Mouse (Mus musculus): ENCODE measurements at regions not wholly inside any gene's neighbourhood (a gene's known extent, or its start where the extent isn't known, plus 50 kb on each side); places are given as distances from the start of the nearest gene placed in this dataset.

- H3K9ac ChIP-seq (ENCODE audit: low read depth, low read length), result no peak overlapping the region
- DNase-seq (ENCODE audit: low spot score) (no peak), ATAC-seq (replicated peaks; ENCODE audit: low FRiP score, low read depth) (no peak)
- no peak overlapping the region for H3K4me3 ChIP-seq (replicated peaks; ENCODE audit: low read depth, low read length)
- TF ChIP-seq CTCF (IDR thresholded peaks at IDR 0.05; ENCODE audit: low read depth), result no peak
- H3K4me2 ChIP-seq (ENCODE audit: low read length), result no peak overlapping the region
- H3K9me3 ChIP-seq (replicated peaks; ENCODE audit: low read length), result no peaks in the 10 kb centered on the region
- H3K4me1 ChIP-seq (replicated peaks; ENCODE audit: insufficient read depth, low read length), result no peaks in the 10 kb centered on the region
- H3K27me3 ChIP-seq (ENCODE audit: insufficient read depth, low read length), result no peaks in the 10 kb centered on the region
- H3K27ac ChIP-seq, result no peak overlapping the region
- 74% methylated on average over 7 of the region's 7 CpGs for WGBS
- H3K36me3 ChIP-seq (ENCODE audit: insufficient read depth, low read length), result no peaks in the 10 kb centered on the region
Measured at GRCm38 (mm10) chr4:23832385-23833164, 663.7 kb upstream of the Mms22l start.

- Histone ChIP-seq H3K9me3 (replicated peaks; ENCODE audit: low read length) (no peaks in the 10 kb centered on the region), H3K9ac (ENCODE audit: low read depth, low read length) (no peak overlapping the region), H3K36me3 (ENCODE audit: insufficient read depth, low read length) (no peaks in the 10 kb centered on the region), H3K27me3 (ENCODE audit: insufficient read depth, low read length) (no peaks in the 10 kb centered on the region), H3K27ac (no peak overlapping the region), H3K4me2 (ENCODE audit: low read length) (no peak overlapping the region), H3K4me3 (replicated peaks; ENCODE audit: low read depth, low read length) (no peak overlapping the region), H3K4me1 (replicated peaks; ENCODE audit: insufficient read depth, low read length) (no peaks in the 10 kb centered on the region)
- WGBS, result 85% methylated on average over 4 of the region's 4 CpGs
- no peak for DNase-seq (ENCODE audit: low spot score)
- no peak for ATAC-seq (replicated peaks; ENCODE audit: low FRiP score, low read depth)
- no peak for TF ChIP-seq CTCF (IDR thresholded peaks at IDR 0.05; ENCODE audit: low read depth)
Measured at GRCm38 (mm10) chr4:23843609-23844287, 652.5 kb upstream of the Mms22l start.

- Histone ChIP-seq H3K27me3 (ENCODE audit: insufficient read depth, low read length) (no peaks in the 10 kb centered on the region), H3K9me3 (replicated peaks; ENCODE audit: low read length) (no peaks in the 10 kb centered on the region), H3K9ac (ENCODE audit: low read depth, low read length) (no peak overlapping the region), H3K4me2 (ENCODE audit: low read length) (no peak overlapping the region), H3K36me3 (ENCODE audit: insufficient read depth, low read length) (no peaks in the 10 kb centered on the region), H3K27ac (no peak overlapping the region), H3K4me1 (replicated peaks; ENCODE audit: insufficient read depth, low read length) (no peaks in the 10 kb centered on the region), H3K4me3 (replicated peaks; ENCODE audit: low read depth, low read length) (no peak overlapping the region)
- no peak for TF ChIP-seq CTCF (IDR thresholded peaks at IDR 0.05; ENCODE audit: low read depth)
- WGBS, result 81% methylated on average over 2 of the region's 2 CpGs
- DNase-seq (ENCODE audit: low spot score) (no peak), ATAC-seq (replicated peaks; ENCODE audit: low FRiP score, low read depth) (no peak)
Measured at GRCm38 (mm10) chr4:23844288-23844971, 651.8 kb upstream of the Mms22l start.

- Histone ChIP-seq H3K27me3 (ENCODE audit: insufficient read depth, low read length) (no peaks in the 10 kb centered on the region), H3K36me3 (ENCODE audit: insufficient read depth, low read length) (no peaks in the 10 kb centered on the region), H3K27ac (no peak overlapping the region), H3K4me2 (ENCODE audit: low read length) (no peak overlapping the region), H3K4me3 (replicated peaks; ENCODE audit: low read depth, low read length) (no peak overlapping the region), H3K9ac (ENCODE audit: low read depth, low read length) (no peak overlapping the region), H3K9me3 (replicated peaks; ENCODE audit: low read length) (no peaks in the 10 kb centered on the region), H3K4me1 (replicated peaks; ENCODE audit: insufficient read depth, low read length) (no peaks in the 10 kb centered on the region)
- WGBS, result 68% methylated on average over 5 of the region's 5 CpGs
- ATAC-seq (replicated peaks; ENCODE audit: low FRiP score, low read depth) (no peak), DNase-seq (ENCODE audit: low spot score) (no peak)
- no peak for TF ChIP-seq CTCF (IDR thresholded peaks at IDR 0.05; ENCODE audit: low read depth)
Measured at GRCm38 (mm10) chr4:23845263-23845662, 651.0 kb upstream of the Mms22l start.

- H3K4me2 ChIP-seq (ENCODE audit: low read length), result no peak overlapping the region
- no peaks in the 10 kb centered on the region for H3K36me3 ChIP-seq (ENCODE audit: insufficient read depth, low read length)
- H3K27me3 ChIP-seq (ENCODE audit: insufficient read depth, low read length), result no peaks in the 10 kb centered on the region
- DNase-seq (ENCODE audit: low spot score), result no peak
- H3K27ac ChIP-seq, result no peak overlapping the region
- H3K4me3 ChIP-seq (replicated peaks; ENCODE audit: low read depth, low read length), result no peak overlapping the region
- TF ChIP-seq CTCF (IDR thresholded peaks at IDR 0.05; ENCODE audit: low read depth), result no peak
- H3K4me1 ChIP-seq (replicated peaks; ENCODE audit: insufficient read depth, low read length), result no peaks in the 10 kb centered on the region
- no peak overlapping the region for H3K9ac ChIP-seq (ENCODE audit: low read depth, low read length)
- H3K9me3 ChIP-seq (replicated peaks; ENCODE audit: low read length), result no peaks in the 10 kb centered on the region
- no peak for ATAC-seq (replicated peaks; ENCODE audit: low FRiP score, low read depth)
- WGBS, result 83% methylated on average over 2 of the region's 2 CpGs
Measured at GRCm38 (mm10) chr4:23850640-23851039, 645.6 kb upstream of the Mms22l start.

- DNase-seq (ENCODE audit: low spot score) (no peak), ATAC-seq (replicated peaks; ENCODE audit: low FRiP score, low read depth) (no peak)
- no peak overlapping the region for H3K27ac ChIP-seq
- WGBS, result 88% methylated on average over 3 of the region's 3 CpGs
- no peaks in the 10 kb centered on the region for H3K9me3 ChIP-seq (replicated peaks; ENCODE audit: low read length)
- TF ChIP-seq CTCF (IDR thresholded peaks at IDR 0.05; ENCODE audit: low read depth), result no peak
- H3K36me3 ChIP-seq (ENCODE audit: insufficient read depth, low read length), result no peaks in the 10 kb centered on the region
- no peak overlapping the region for H3K4me2 ChIP-seq (ENCODE audit: low read length)
- no peak overlapping the region for H3K9ac ChIP-seq (ENCODE audit: low read depth, low read length)
- no peak overlapping the region for H3K4me3 ChIP-seq (replicated peaks; ENCODE audit: low read depth, low read length)
- H3K4me1 ChIP-seq (replicated peaks; ENCODE audit: insufficient read depth, low read length), result no peaks in the 10 kb centered on the region
- H3K27me3 ChIP-seq (ENCODE audit: insufficient read depth, low read length), result no peaks in the 10 kb centered on the region
Measured at GRCm38 (mm10) chr4:23862437-23862836, 633.8 kb upstream of the Mms22l start.
